Mouse (Mus musculus) ZHBTc4 (cell line): ENCODE measurements around the gene Olfr553.
"Not testable (repeated sequence)": the region's sequence is repeated elsewhere in the genome, so short reads cannot be mapped to it uniquely, and the experiment has no call there.

ENCODE experiments used
- DNase-seq: peaks from one replicate; pipeline ENCODE4 v3.0.0-alpha.2; 2011; ENCODE audit warnings: low read depth, low spot score

The Olfr553 gene

DNA sequence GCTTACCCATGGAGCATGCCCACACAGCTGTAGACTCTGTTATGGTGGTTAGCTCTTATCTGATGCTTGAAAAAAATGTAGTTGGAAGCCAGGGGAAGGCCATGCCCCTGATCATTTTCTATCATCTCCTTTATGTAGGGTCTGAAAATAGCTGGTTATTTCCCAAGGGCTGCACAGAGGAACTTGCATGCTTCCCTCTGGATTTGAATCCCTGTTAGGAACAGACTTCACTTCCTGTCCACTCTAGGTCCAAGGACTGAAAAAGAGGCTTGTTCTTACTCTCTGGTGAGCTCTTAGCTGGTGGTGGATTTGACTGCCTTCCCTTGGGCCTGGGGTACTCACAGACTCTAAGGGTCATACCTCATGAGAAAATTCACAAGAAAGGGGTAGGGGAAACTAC, at the start of gene Olfr553:
Gene Olfr553, minus strand, starts transcription at position 101 of the 400 bp plus-strand sequence.
- DNase-seq = no peak

DNA sequence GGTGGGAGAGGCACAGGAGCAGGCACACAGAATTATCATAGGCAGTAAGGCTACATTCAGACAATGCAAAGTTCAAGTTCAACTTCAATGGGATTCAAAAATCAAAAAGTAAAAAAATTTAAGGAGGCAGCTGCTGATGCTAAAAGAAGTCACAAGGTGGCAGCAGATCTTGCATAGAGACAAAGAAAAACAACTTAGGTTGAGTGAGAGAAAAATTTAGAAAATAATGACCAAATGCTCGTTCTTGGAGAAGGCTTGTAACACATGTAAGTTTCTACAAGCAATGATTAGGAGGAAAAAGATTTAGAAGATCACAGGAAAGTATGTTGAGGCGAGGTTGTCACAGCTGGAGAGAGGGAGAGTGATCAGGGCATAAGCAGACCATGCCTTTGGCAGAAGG, 47.4 kb upstream of the Olfr553 start:
- DNase-seq = peak; percentile 16

DNA sequence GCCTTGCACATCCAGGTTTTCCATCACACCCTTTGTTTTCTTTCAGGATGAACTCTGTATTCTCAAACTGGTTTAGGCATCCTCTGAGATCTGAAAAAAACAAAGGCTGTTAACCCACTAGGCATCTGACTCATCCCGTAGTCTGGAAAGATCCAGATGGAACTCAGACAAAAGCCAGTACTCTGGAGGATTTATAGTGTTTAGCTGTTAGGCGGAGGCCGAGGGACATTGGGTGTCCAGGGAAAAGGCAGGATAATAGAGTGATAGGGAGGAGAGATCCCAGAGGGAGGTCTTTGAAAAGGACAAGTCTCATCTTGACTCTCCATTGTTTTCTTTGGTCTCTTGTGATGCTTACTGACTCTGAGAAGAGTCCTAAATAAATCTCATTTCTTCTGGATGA, 46.6 kb upstream of the Olfr553 start, which contains the start of gene Olfr556:
Gene Olfr556, plus strand, starts transcription at position 301 of the 400 bp plus-strand sequence.
- peak; percentile 34 for DNase-seq

DNA sequence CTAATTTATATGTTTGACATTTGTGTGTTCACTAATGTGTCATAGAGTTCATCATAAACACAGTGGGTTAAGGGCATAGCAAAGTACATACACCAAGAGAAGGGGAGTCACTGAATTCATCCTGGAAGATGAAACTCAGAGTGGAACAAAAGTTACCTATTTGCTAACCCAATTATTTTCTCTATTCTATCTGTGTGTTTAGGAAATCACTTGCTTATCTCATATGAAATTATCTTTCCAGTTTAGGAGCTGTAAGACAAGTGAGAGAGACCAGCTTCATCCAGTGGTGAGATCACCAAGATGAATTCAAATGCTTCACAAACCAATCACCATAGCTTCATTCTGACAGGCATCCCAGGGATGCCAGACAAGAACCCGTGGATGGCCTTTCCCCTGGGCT, 40.5 kb upstream of the Olfr553 start, which contains the start of gene Olfr555:
Gene Olfr555, plus strand, starts transcription at position 301 of the 400 bp plus-strand sequence.
- DNase-seq = no peak

DNA sequence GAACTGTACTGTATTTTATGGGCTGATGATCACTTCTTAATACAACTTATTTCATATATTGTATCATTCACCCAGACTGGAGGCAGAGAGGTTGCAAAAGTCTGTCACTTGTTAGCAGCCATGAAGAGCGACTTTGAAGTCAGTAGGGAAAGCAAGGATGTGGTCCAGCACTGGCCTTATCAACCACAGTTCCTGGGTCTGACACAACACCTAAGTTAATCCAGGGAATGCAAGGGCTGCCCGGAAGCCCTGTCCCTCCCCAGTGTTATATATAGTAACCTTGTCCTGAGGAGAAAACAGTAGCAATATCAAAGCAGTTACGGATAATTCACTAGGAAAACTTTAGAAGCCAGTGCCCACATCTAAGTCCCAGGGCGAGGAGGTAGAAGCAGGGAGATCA, 26.9 kb upstream of the Olfr553 start:
- DNase-seq = not testable (repeated sequence)

DNA sequence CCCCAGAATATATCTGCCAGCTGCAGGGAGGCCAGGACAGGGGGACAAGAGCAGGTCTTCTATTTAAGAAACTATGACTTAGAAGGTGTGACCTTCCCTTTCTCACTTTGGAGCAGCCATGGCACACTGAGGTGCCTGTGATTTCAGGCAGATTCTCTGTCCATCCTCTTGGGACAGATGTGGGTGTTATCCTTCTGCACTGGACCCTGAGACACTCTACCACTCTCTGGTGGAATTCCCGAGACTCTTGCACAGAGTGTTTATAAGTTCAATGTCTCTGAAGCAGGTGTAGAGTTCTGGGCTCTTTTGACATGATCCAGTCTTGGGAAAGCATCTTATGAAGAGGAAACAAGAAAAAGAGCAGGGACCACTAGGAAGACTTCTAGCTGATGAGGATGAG, 20.1 kb upstream of the Olfr553 start, which contains the start of gene Olfr554:
Gene Olfr554, plus strand, starts transcription at position 301 of the 400 bp plus-strand sequence.
- DNase-seq = no peak

DNA sequence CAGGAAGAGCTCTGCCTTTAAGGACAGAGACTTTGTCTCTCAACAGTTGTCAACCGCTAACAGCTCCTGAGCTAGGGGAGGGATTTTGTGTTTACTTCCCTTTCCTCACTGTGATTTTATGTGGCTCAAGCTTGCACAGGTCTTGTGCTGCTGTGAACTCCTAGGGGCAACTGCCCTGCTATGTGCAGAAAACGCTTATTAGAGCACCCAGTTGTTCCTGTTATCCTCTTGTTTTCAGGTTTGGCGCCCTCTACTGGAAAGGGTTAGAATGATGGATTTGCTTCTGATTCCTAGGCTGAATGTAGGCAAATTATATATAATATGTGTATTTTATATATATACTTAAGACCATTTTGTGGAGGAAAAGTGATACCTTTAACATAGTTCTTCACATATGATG, 18.6 kb upstream of the Olfr553 start:
- peak; percentile 21 for DNase-seq

DNA sequence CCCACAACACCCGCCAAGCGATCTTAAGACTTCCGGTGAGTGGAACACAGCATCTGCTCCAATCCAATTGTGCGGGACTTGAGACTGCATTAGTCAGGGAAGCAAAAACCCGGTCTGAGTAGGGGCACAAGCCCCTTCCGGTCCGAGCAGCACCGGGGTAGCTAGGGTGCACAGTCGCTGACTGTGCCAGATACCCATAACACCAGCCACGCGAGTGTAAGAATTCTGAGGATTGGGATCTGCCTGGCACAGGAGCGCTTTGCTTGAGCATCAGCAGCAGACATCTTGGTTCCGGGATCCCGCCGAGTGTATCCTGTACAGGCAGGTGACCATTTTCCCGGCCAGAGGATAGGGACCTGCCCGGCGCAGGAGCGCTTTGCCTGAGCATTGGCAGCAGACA, 2.4 kb upstream of the Olfr553 start:
- peak; percentile 64 for DNase-seq

DNA sequence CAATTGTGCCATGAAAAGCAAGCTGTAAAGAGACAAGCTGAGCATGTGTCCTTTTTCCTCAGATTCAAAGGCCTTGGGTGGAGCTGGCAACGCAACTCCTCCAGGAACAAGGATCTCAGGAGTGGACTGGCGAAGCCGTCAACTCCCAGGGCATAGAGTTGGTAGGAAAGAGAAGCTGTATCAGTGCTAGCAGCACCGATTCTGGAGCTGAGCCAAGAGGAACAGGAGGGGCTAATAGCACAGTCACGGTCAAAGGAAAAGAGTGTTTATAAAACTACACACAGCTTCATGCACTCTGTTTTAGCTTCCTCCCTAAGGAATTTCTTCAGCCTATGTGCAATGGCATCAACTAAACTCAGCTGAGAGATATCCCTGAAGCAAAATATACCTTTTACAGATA, 1.6 kb upstream of the Olfr553 start:
- DNase-seq = peak; percentile 11

DNA sequence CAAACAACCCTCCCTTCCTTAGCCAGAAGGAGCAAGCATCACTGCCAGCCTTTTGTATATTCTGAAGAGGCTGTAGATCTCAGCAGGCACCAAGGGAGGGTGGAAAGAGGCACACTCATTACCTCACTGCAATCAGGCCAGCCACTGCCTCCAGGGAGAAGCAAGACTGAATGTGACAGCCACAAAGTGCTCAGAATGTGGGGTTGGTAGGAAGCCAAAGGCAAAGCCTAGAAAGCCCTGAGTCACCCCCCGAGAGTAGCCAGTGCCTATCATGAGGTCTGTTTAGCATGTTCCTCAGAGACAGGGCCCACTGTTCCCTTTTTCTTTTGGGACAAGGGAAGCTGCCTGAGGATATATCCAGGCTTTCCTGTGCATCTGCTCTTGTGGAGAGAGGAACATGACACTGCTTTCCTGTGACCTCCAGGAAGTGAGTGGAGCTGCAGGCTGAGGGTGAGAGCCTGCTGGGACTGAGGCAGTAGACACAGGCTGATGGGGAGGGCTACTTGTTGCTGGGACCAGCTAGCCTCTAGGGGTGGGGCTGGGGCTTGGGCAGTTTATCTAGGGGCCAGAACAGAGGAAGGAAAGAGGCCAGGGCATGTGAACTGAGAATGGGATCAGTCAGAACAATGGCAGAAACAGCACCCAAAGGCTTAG, 20.5 kb downstream of the Olfr553 start, which contains the start of gene Olfr552:
Gene Olfr552, plus strand, starts transcription at position 393 of the 654 bp plus-strand sequence.
- no peak for DNase-seq

DNA sequence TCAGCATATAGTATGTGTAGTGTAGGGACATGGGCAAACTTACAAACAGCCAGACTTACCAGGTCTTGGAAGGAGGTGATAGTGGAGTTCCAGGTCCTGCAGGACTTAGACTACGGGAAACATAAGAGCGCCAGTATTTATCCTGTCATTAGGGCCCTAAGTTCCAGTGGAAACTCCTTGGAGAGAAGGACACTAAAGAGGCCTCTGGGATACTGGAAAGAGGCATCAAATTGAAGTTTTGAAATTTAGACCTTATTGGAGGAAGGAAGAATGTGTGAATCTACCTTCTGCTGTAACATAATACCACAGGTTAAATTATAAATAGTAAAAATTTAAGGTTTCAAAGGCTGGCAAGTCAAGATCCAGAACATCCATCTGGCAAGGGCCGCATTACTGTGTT, 26.2 kb downstream of the Olfr553 start, which contains the start of gene Olfr551:
Gene Olfr551, minus strand, starts transcription at position 101 of the 400 bp plus-strand sequence.
- no peak for DNase-seq

DNA sequence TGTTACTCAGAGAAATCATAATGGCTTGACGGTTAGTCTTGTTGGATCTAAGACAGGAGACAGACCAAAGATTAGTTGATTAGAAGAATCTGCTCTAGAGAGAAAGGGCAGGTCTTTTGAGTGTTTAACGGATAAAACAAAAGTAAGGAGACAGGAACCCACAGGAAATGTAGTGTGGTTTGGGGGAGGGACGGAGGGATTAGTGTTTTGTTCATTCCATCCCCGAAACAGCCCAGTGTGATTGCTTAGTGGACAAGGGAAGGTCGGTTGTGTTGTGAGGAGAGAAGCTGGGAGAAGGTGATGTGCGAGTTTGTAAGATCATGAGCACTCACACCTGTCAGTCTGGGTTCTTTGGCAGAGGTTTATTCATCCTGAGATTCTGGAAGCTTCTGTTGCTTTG, 42.0 kb downstream of the Olfr553 start:
- DNase-seq = no peak

DNA sequence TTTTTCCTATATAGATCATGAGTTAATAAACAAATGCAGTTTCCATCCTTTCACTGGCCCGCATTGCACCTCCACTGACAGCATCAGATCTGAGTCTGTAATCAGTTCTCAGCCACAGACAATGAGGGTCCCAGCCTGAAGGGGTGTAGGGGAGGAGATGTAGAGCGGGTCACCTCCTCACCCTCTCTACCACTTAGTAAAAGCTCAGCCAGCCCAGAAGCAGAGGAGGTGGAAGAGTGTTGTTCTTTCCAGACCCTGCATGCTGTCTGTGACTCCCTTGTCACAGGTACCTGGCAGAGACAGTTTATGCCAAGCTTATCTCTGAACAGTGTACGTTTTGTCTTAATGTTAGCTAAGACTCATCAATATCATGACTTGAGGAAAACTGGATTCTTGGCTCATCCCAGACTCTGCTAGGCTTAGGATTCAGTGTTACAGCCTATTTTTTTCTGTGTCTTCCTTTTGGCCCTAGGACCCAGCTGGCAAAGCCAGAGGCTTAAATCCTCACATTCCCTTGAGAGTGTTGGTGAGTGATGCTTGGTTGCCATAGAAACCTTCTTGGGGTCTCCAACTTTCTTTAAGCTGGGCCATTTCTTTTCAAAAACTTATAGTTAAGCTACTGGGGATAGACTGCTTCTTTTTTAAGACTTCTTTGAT, 44.7 kb downstream of the Olfr553 start:
- no peak for DNase-seq

DNA sequence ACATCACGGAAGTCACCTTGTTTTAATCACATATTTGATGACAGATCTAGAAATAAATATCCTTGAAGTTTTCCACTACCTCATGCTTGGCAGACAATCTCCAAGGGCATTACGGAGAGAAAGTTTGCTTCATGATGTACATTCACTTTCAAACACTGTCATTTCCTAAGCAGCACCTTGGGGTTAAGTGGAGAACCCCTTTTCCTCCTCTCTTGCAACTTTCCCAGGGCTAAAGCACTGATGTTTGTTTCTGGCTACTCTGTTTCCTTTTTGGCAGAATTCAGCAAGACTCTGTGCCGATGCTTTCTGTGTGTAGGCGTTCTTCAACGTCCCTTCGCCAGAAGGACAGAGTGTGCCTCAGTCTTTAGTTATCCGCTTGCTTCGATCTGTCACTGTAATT, 46.9 kb downstream of the Olfr553 start, which contains the start of gene Olfr550:
Gene Olfr550, plus strand, starts transcription at position 301 of the 400 bp plus-strand sequence.
- no peak for DNase-seq

DNA sequence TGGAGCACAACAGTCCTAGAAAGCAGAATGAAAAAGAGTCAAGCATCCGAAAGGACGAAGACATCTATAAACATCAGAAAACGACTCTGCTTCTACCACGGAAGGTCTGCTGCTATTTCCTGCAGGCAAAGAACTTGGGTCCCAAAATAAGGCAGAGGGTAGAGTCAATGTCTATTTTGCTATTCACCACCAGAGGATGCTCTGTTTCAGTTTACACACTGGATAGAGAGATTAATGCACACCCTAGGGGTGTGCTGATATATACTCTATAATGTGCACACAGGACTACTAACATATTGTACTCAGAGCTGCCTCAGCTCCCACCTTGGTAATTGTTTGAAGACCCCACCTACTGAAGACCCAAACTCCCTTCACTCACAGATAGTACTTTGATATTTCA, 51.8 kb downstream of the Olfr553 start:
- no peak for DNase-seq

DNA sequence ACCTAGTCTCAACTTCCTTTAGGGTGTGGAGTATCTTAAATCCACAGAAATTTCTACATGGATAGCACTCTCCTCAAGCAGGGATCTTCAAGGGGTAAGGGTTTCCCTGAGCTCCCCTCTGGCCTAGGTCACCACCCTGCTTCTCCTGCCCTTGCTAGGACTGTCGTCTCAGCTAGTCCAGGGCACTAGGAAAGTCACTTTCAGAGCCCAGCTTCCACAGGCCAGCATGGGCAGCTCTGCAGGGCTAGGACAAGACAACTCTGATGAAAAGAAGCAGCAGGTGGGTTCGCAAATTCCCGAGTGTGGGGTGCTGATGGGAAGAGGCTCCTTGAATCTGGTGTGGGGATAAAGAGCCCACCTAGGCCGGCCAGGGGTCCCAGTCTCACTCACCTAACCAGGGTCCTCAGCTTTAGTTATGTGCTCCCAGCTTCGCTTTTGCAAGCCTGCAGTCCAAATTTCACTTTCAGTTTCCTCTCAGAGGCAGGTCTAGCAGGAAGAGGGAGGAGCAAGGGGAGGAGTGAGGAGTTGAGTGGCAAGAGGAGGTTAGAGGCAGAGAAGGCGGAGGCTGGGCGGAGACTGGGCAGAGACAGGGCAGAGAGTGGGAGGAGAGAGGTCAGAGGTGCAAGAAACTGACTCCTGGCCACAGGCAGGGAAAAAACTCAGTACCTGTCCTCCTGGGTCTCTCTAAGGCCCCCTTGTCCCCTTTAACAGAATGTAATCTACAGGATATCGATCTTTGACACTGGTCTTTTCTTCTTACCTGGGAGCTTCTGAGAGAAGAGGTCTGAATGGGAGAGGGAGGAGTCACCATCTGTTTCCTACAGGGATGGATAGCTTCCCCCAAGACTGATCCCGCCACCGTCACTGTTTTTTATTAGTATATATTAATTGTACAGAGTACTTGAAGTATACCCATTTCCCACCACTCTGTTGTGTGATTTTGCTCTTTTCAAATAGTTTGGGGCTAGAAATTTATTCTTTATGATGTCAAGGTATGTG, 52.7 kb downstream of the Olfr553 start, which contains the start of gene Trim21:
Gene Trim21, minus strand, starts transcription at position 488 of the 999 bp plus-strand sequence.
- peak; percentile 86 for DNase-seq
